Mouse (Mus musculus): ENCODE measurements around the gene Dpysl4. TPM values are rescaled to one million over a fixed set of nuclear protein-coding genes. Genes with fewer than 3 reads are reported as not detected.

Dpysl4 gene
- polyA plus RNA-seq (2014; fragmentation: Illumina TruSeq; extraction: RNeasy Lipid Tissue Mini Kit (QIAGEN cat#74804); ENCODE audit: low replicate concordance) = not detected

GRCm38 (mm10) chr7:139085629-139086194 lies at the start of gene Dpysl4:
TSS of gene Dpysl4 (plus strand) at chr7:139086001.

Other genes starting within 250 kb of the Dpysl4 start
- gene Ppp2r2d, start 239.9 kb upstream of the Dpysl4 start, polyA plus RNA-seq (2014; fragmentation: Illumina TruSeq; extraction: RNeasy Lipid Tissue Mini Kit (QIAGEN cat#74804); ENCODE audit: low replicate concordance) = 108 TPM
- gene Mapk1ip1, start 239.7 kb upstream of the Dpysl4 start, polyA plus RNA-seq (2014; fragmentation: Illumina TruSeq; extraction: RNeasy Lipid Tissue Mini Kit (QIAGEN cat#74804); ENCODE audit: low replicate concordance) = 9.7 TPM
- gene Bnip3, start 176.5 kb upstream of the Dpysl4 start, polyA plus RNA-seq (2014; fragmentation: Illumina TruSeq; extraction: RNeasy Lipid Tissue Mini Kit (QIAGEN cat#74804); ENCODE audit: low replicate concordance) = 39.6 TPM
- gene Jakmip3, start 145.3 kb upstream of the Dpysl4 start, polyA plus RNA-seq (2014; fragmentation: Illumina TruSeq; extraction: RNeasy Lipid Tissue Mini Kit (QIAGEN cat#74804); ENCODE audit: low replicate concordance) = not detected
- gene Lrrc27, start 127.0 kb downstream of the Dpysl4 start, polyA plus RNA-seq (2014; fragmentation: Illumina TruSeq; extraction: RNeasy Lipid Tissue Mini Kit (QIAGEN cat#74804); ENCODE audit: low replicate concordance) = not detected
- not detected for gene Stk32c, start 127.3 kb downstream of the Dpysl4 start, polyA plus RNA-seq (2014; fragmentation: Illumina TruSeq; extraction: RNeasy Lipid Tissue Mini Kit (QIAGEN cat#74804); ENCODE audit: low replicate concordance)
- gene Pwwp2b, start 162.5 kb downstream of the Dpysl4 start, polyA plus RNA-seq (2014; fragmentation: Illumina TruSeq; extraction: RNeasy Lipid Tissue Mini Kit (QIAGEN cat#74804); ENCODE audit: low replicate concordance) = 0.59 TPM